Mouse (Mus musculus) cerebellum, adult 2 months (tissue): ENCODE results near the gene Plekha5. TPM values are rescaled to one million over a fixed set of nuclear protein-coding genes. Genes with fewer than 3 reads are reported as not detected.

ENCODE experiments used
- DNase-seq, 2 experiments: peaks; one replicate each; pipeline ENCODE4 v3.0.0; 2021
- H3K27ac ChIP-seq: fragments of 200-500 bp; 2 replicates; pipeline ENCODE4 v1.5.1; 2012; ENCODE audit warnings: low read length, control low read depth, inconsistent platforms; ENCODE audit not compliant: insufficient read depth
- H3K27me3 ChIP-seq: fragments of 200-500 bp; 2 replicates; pipeline ENCODE4 v1.6.1; 2012; ENCODE audit warnings: inconsistent platforms, mild to moderate bottlenecking, low read length, moderate library complexity; ENCODE audit not compliant: control insufficient read depth, insufficient read depth
- H3K4me1 ChIP-seq: fragments of 200-500 bp; 2 replicates; pipeline ENCODE4 v1.6.1; 2011; ENCODE audit warnings: low read length; ENCODE audit not compliant: control insufficient read depth, insufficient read depth
- H3K4me3 ChIP-seq: fragments of 200-500 bp; replicated peaks from 2 replicates; pipeline ENCODE3; 2011; ENCODE audit warnings: mild to moderate bottlenecking, low read depth, low read length, control low read depth; ENCODE audit not compliant: insufficient read depth
- CTCF ChIP-seq: fragments of 200-500 bp; IDR thresholded peaks from 2 replicates; pipeline ENCODE4 v1.5.1; 2011; ENCODE audit warnings: low read depth, mild to moderate bottlenecking, control low read depth, low read length, moderate library complexity, borderline replicate concordance; ENCODE audit not compliant: insufficient read depth
- POLR2A ChIP-seq: fragments of 200-500 bp; IDR thresholded peaks from 2 replicates; pipeline ENCODE4 v1.6.1; 2011; ENCODE audit warnings: low read length, control low read depth, borderline replicate concordance; ENCODE audit not compliant: insufficient read depth
- WGBS: fragments of 180-500 bp; shearing (Covaris S2); methylation state at CpG from one replicate; pipeline ENCODE4 v1.1.7; 2018; 5-methylcytosine and 5-hydroxymethylcytosine counted together
- polyA plus RNA-seq: library from polyadenylated mRNA; depleted of rRNA; stranded (reverse); fragments of >200 nt; gene quantifications from 2 replicates; pipeline ENCODE4 v1.2.3, GENCODE M21; 2012; rRNA removed

The Plekha5 gene
- polyA plus RNA-seq, 1 experiment: 118 TPM

DNA sequence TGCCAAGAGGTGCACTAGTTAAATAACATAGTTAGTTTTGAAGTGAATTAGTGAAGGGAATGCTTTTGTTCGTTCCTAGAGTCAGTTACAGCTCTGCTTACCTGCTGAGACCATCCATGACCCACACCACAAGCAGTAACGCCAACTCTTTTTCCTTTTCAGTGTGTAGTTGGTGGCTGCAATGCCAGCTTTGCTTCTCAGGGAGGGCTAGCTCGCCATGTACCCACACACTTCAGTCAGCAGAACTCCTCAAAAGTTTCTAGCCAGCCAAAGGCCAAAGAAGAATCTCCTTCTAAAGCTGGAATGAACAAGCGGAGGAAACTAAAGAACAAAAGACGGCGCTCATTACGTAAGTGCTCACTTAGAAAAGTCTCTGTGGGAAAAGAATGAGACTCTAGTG lies 218.2 kb downstream of the Plekha5 start:
- no peak overlapping the region for H3K27ac ChIP-seq
- H3K27me3 ChIP-seq: no peaks in the 10 kb centered on the region
- TF ChIP-seq CTCF (no peak), POLR2A (no peak)
- H3K4me1 ChIP-seq: no peaks in the 10 kb centered on the region; the same call in 1 of the 2 replicates
- WGBS: 87% methylated on average over 7 of the region's 7 CpGs
- H3K4me3 ChIP-seq: no peak overlapping the region
- no peak for DNase-seq

GRCm38 (mm10) chr6:140642655-140643054 lies 218.8 kb downstream of the Plekha5 start:
- H3K27ac ChIP-seq: no peak overlapping the region

GRCm38 (mm10) chr6:140645931-140646330 lies 222.1 kb downstream of the Plekha5 start:
- no peak overlapping the region for H3K4me3 ChIP-seq
- no peak for DNase-seq

More at GRCm38 (mm10) chr6:140642655-140643054, 218.8 kb downstream of the Plekha5 start:
- no peaks in the 10 kb centered on the region for H3K27me3 ChIP-seq
- H3K4me3 ChIP-seq: no peak overlapping the region
- no peaks in the 10 kb centered on the region; the same call in 1 of the 2 replicates for H3K4me1 ChIP-seq
- no peak for DNase-seq
- no peak for TF ChIP-seq CTCF
- no peak for TF ChIP-seq POLR2A
- 92% methylated on average over 12 of the region's 12 CpGs for WGBS

More at GRCm38 (mm10) chr6:140645931-140646330, 222.1 kb downstream of the Plekha5 start:
- Histone ChIP-seq H3K4me1 (no peaks in the 10 kb centered on the region), H3K27ac (no peak overlapping the region), H3K27me3 (no peaks in the 10 kb centered on the region)
- TF ChIP-seq CTCF (no peak), POLR2A (no peak)

Other genes with a start within 250 kb of the Plekha5 start
- 46.4 and 47.9 TPM in 2 replicates for gene Aebp2, start 198.6 kb downstream of the Plekha5 start, polyA plus RNA-seq